Mouse (Mus musculus): ENCODE data around the gene Ltk. TPM values are rescaled to one million over a fixed set of nuclear protein-coding genes. Genes with fewer than 3 reads are reported as not detected.

Ltk gene
- polyA plus RNA-seq, 2 experiments: 0.05 to 0.08 TPM

GRCm38 (mm10) chr2:119804275-119804628 lies 44.0 kb upstream of the Ltk start:
- Histone ChIP-seq H3K27ac (no peak overlapping the region), H3K9ac (replicated peaks) (no peak overlapping the region), H3K9me3 (ENCODE audit: control insufficient read depth, low read length) (no peaks in the 10 kb centered on the region), H3K36me3 (replicated peaks; ENCODE audit: control insufficient read depth, insufficient read depth, low read depth) (no peaks in the 10 kb centered on the region), H3K4me1 (replicated peaks; ENCODE audit: control insufficient read depth in 2 of 2, insufficient read depth in 2 of 2, low read length in 1 of 2) (peaks cover 0 to 2% of the 10 kb centered on the region in 2 experiments; a peak in 2 of 4 replicates), H3K4me2 (ENCODE audit: low read depth) (no peak overlapping the region), H3K27me3 (ENCODE audit: control insufficient read depth, insufficient read depth, low read length) (peaks cover 26% of the 10 kb centered on the region), H3K4me3 (ENCODE audit: insufficient read depth in 1 of 2, low read depth in 2 of 2, low read length in 2 of 2) (no peak overlapping the region)
- TF ChIP-seq EP300 (IDR thresholded peaks at IDR 0.05; ENCODE audit: low read depth): no peak
- no peak for TF ChIP-seq CTCF (IDR thresholded peaks at IDR 0.05; ENCODE audit: low read depth)
- WGBS (ENCODE audit: insufficient replicate concordance): 50% methylated on average over 5 of the region's 5 CpGs
- DNase-seq (ENCODE audit: low read depth in 3 of 3, low spot score in 3 of 3): no peak
- ATAC-seq (ENCODE audit: insufficient read depth): no peak

GRCm38 (mm10) chr2:119803618-119804274 lies 43.5 kb upstream of the Ltk start:
- TF ChIP-seq CTCF (IDR thresholded peaks at IDR 0.05; ENCODE audit: low read depth): no peak
- no peak for TF ChIP-seq EP300 (IDR thresholded peaks at IDR 0.05; ENCODE audit: low read depth)
- Histone ChIP-seq H3K9ac (replicated peaks) (no peak overlapping the region), H3K9me3 (ENCODE audit: control insufficient read depth, low read length) (no peaks in the 10 kb centered on the region), H3K27me3 (ENCODE audit: control insufficient read depth, insufficient read depth, low read length) (peaks cover 31% of the 10 kb centered on the region), H3K4me1 (replicated peaks; ENCODE audit: control insufficient read depth in 2 of 2, insufficient read depth in 2 of 2, low read length in 1 of 2) (peaks cover 0 to 4% of the 10 kb centered on the region in 2 experiments; a peak in 2 of 4 replicates), H3K36me3 (replicated peaks; ENCODE audit: control insufficient read depth, insufficient read depth, low read depth) (no peaks in the 10 kb centered on the region), H3K4me2 (ENCODE audit: low read depth) (no peak overlapping the region), H3K4me3 (ENCODE audit: insufficient read depth in 1 of 2, low read depth in 2 of 2, low read length in 2 of 2) (no peak overlapping the region), H3K27ac (no peak overlapping the region)
- DNase-seq (ENCODE audit: low read depth in 3 of 3, low spot score in 3 of 3) (no peak), ATAC-seq (ENCODE audit: insufficient read depth) (no peak)
- whole genome bisulfite sequencing (ENCODE audit: insufficient replicate concordance): 45% methylated on average over 6 of the region's 6 CpGs

GRCm38 (mm10) chr2:119802767-119803617 lies 42.8 kb upstream of the Ltk start:
- no peak for ATAC-seq (ENCODE audit: insufficient read depth)
- Histone ChIP-seq H3K9me3 (ENCODE audit: control insufficient read depth, low read length) (no peaks in the 10 kb centered on the region), H3K9ac (replicated peaks) (no peak overlapping the region), H3K27me3 (ENCODE audit: control insufficient read depth, insufficient read depth, low read length) (peaks cover 38% of the 10 kb centered on the region), H3K27ac (no peak overlapping the region), H3K4me2 (ENCODE audit: low read depth) (no peak overlapping the region), H3K4me1 (replicated peaks; ENCODE audit: control insufficient read depth in 2 of 2, insufficient read depth in 2 of 2, low read length in 1 of 2) (peaks cover 0 to 4% of the 10 kb centered on the region in 2 experiments; a peak in 2 of 4 replicates), H3K36me3 (replicated peaks; ENCODE audit: control insufficient read depth, insufficient read depth, low read depth) (no peaks in the 10 kb centered on the region), H3K4me3 (ENCODE audit: insufficient read depth in 1 of 2, low read depth in 2 of 2, low read length in 2 of 2) (no peak overlapping the region)
- DNase-seq (ENCODE audit: low read depth in 3 of 3, low spot score in 3 of 3): no peak
- WGBS (ENCODE audit: insufficient replicate concordance): 67% methylated on average over 10 of the region's 10 CpGs
- no peak for TF ChIP-seq CTCF (IDR thresholded peaks at IDR 0.05; ENCODE audit: low read depth)
- TF ChIP-seq EP300 (IDR thresholded peaks at IDR 0.05; ENCODE audit: low read depth): no peak

- Histone ChIP-seq H3K27ac (no peak overlapping the region), H3K9ac (replicated peaks) (no peak overlapping the region), H3K4me1 (replicated peaks; ENCODE audit: control insufficient read depth in 2 of 2, insufficient read depth in 2 of 2, low read length in 1 of 2) (peaks cover 0 to 4% of the 10 kb centered on the region in 2 experiments; a peak in 2 of 4 replicates), H3K27me3 (ENCODE audit: control insufficient read depth, insufficient read depth, low read length) (peaks cover 54% of the 10 kb centered on the region), H3K36me3 (replicated peaks; ENCODE audit: control insufficient read depth, insufficient read depth, low read depth) (no peaks in the 10 kb centered on the region), H3K4me3 (ENCODE audit: insufficient read depth in 1 of 2, low read depth in 2 of 2, low read length in 2 of 2) (no peak overlapping the region), H3K4me2 (ENCODE audit: low read depth) (no peak overlapping the region), H3K9me3 (ENCODE audit: control insufficient read depth, low read length) (no peaks in the 10 kb centered on the region)
- DNase-seq (ENCODE audit: low read depth in 3 of 3, low spot score in 3 of 3) (no peak), ATAC-seq (ENCODE audit: insufficient read depth) (no peak)
- TF ChIP-seq EP300 (IDR thresholded peaks at IDR 0.05; ENCODE audit: low read depth): no peak
- TF ChIP-seq CTCF (IDR thresholded peaks at IDR 0.05; ENCODE audit: low read depth): no peak
- 45% methylated on average over 15 of the region's 15 CpGs for WGBS (ENCODE audit: insufficient replicate concordance)
Observed at GRCm38 (mm10) chr2:119800876-119801846, 40.9 kb upstream of the Ltk start.
